In the genomic region with DNA sequence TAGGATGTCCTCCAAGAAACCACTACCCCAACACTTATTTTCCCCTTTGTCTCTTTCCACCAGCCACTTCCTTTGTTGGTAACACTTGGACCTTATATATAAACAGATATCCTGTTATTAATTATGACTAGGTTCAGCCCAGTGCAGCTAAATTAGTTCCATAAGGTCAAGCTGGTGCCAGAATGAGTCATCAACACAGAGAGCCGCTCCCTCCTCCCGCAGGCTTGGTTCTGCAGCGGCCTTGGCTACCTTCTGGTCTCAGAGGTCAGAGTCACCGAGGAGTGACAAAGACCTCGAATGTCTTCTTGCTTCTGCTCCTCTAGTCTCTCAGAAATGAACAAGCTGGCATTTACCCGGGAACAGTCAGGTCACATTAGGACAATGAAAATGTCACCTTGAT, we compare ENCODE assay signal across 8 mouse cellular contexts.
A peak's percentile ranks its signal among the peaks of the same experiment; 100 is the strongest.
DNase-seq lines count a peak whose midpoint lies in the region; TF ChIP-seq lines count a peak whose summit lies in the region.

No protein-coding gene starts in this region.

- WGBS in liver, adult 2 months: 70% methylated on average over 6 of the region's 6 CpGs

- no peak overlapping the region for H3K9ac ChIP-seq in liver, adult 2 months (ENCODE audit: low read depth, low read length)

- no peak for TF ChIP-seq CTCF in liver, adult 2 months (IDR thresholded peaks at IDR 0.05; ENCODE audit: low read depth, low read length)

- intact Hi-C loops in heart, postnatal 14 days (cut with DNase I): no loop called here
- intact Hi-C loops in left cerebral cortex, postnatal 4 days (cut with DNase I): no loop called here

- no peak overlapping the region for H3K27ac ChIP-seq in liver, adult 2 months (replicated peaks; ENCODE audit: insufficient read depth, low read depth, low read length)

- no peaks in the 10 kb centered on the region for H3K79me2 ChIP-seq in liver, adult 2 months (ENCODE audit: control insufficient read depth, insufficient read depth, low read length)

- H3K4me3 ChIP-seq in liver, adult 2 months (ENCODE audit: insufficient read depth, low read depth, low read length): no peak overlapping the region

- H3K27me3 ChIP-seq in liver, adult 2 months (ENCODE audit: control insufficient read depth, insufficient read depth, low read length): no peaks in the 10 kb centered on the region

- peak; percentile 13 for DNase-seq in liver, adult 2 months (ENCODE audit: extremely low read depth, low read depth, low spot score)
- no peak for DNase-seq in liver
- DNase-seq in cerebellum, adult 11-12 months: peak; percentile 18
- peak; percentile 31 to 37 for DNase-seq in heart, postnatal 14 days
- DNase-seq in kidney, postnatal 36 days: peak; percentile 49 to 52
- DNase-seq in left cerebral cortex, postnatal 4 days: no peak
- DNase-seq in embryo, embryonic 10 days (ENCODE audit: low spot score): no peak
- no peak for DNase-seq in thymus, postnatal 14 days

- TF ChIP-seq POLR2A in liver, adult 2 months (IDR thresholded peaks at IDR 0.05; ENCODE audit: extremely low read depth, insufficient read depth, low read length): no peak

- H3K4me1 ChIP-seq in liver, adult 2 months (ENCODE audit: control insufficient read depth, insufficient read depth, low read length): no peaks in the 10 kb centered on the region

- H3K36me3 ChIP-seq in liver, adult 2 months (ENCODE audit: control insufficient read depth, insufficient read depth, low read length): no peaks in the 10 kb centered on the region

Comparison
In these comparisons a context has a peak if more than half of its experiments do, and no peak if none do; other contexts are left out.
1. DNase-seq: peak in liver, adult 2 months (single experiment), cerebellum, adult 11-12 months (single experiment), heart, postnatal 14 days (2 of 2) and kidney, postnatal 36 days (2 of 2); none in liver (single experiment), left cerebral cortex, postnatal 4 days (single experiment), embryo, embryonic 10 days (single experiment) and thymus, postnatal 14 days (single experiment).